Comparison of ENCODE assay signal across 8 mouse cellular contexts in the genomic region with DNA sequence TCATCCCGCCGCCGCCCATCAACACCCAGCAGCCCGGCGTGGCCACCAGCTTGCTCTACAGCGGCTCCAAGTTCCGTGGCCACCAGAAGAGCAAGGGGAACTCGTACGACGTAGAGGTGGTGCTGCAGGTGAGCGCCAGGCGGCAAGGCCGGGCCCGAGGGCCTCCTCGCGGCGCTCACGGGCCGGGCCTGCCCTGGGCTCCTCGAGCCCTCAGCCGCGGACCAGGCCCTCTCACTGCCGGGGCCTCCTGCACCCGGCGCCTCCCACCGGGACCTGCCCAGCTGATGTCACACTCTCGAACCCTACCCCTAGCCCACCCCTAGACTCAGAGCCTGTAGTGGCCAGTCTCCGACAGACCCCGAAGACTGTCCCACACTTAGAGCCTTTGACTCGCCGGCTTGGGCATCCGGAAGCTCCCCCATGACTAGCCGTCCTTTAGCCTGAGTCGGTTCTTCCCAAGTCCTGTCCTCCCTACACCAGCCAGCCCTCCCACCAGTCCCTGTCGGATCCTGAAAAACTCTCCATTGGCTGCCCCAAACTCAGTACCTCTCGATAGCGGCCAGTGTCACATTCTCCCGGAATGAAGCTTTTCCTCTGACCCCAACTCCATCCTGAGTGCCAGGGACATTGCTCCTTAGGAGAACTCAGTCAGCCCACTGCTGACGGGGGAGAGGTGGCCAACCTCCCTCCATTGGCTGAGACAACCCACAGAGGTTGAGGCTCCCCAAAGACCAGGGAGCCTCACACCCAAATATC. TPM values are rescaled to one million over a fixed set of nuclear protein-coding genes. Genes with fewer than 3 reads are reported as not detected.
DNase-seq lines count a peak whose midpoint lies in the region; ATAC-seq and TF ChIP-seq lines count a peak whose summit lies in the region.

Gene Atpaf2 (minus strand): TSS at position 741 of the 756 bp plus-strand sequence.

- peaks cover 6% of the 10 kb centered on the region for H3K4me1 ChIP-seq in testis, adult 2 months (ENCODE audit: control insufficient read depth, insufficient read depth, low read length)
- peaks cover 37% of the 10 kb centered on the region for H3K4me1 ChIP-seq in forebrain, embryonic 12.5 days
- peaks cover 12% of the 10 kb centered on the region for H3K4me1 ChIP-seq in midbrain, embryonic 14.5 days (ENCODE audit: control insufficient read depth, insufficient read depth, low read length)

- no peak for TF ChIP-seq CTCF in testis, adult 2 months (IDR thresholded peaks at IDR 0.05; ENCODE audit: control insufficient read depth, insufficient read depth, insufficient replicate concordance, low read depth, low read length)

- H3K27ac ChIP-seq in testis, adult 2 months (ENCODE audit: control insufficient read depth, insufficient read depth, low read depth, low read length) = peak within 1 kb of the TSS; percentile 96
- peak within 1 kb of the TSS; percentile 85 for H3K27ac ChIP-seq in forebrain, embryonic 12.5 days
- peak within 1 kb of the TSS; percentile 81 for H3K27ac ChIP-seq in midbrain, embryonic 14.5 days (replicated peaks; ENCODE audit: low read depth, low read length)

- peak within 1 kb of the TSS; percentile 88 for H3K4me2 ChIP-seq in forebrain, embryonic 12.5 days
- peak within 1 kb of the TSS; percentile 60 for H3K4me2 ChIP-seq in midbrain, embryonic 14.5 days (ENCODE audit: low read length)

- WGBS in forebrain, embryonic 12.5 days = under 1% methylated on average over 36 of the region's 39 CpGs
- 0% methylated on average over 39 of the region's 39 CpGs for WGBS in midbrain, embryonic 14.5 days

- peak within 1 kb of the TSS; percentile 93 for H3K9ac ChIP-seq in forebrain, embryonic 12.5 days
- H3K9ac ChIP-seq in midbrain, embryonic 14.5 days (replicated peaks; ENCODE audit: low read length) = peak within 1 kb of the TSS; percentile 83

- DNase-seq in testis, postnatal 14 days (ENCODE audit: low spot score) = no peak
- DNase-seq in adrenal gland, postnatal 14 days = peak; percentile 62
- peak; percentile 44 for DNase-seq in heart, postnatal 4 days
- peak; percentile 39 for DNase-seq in left cerebral cortex, postnatal 4 days
- DNase-seq in midbrain, embryonic 14.5 days = no peak
- no peak for DNase-seq in spleen, adult 18-20 months

- peak within 1 kb of the TSS; percentile 97 for H3K4me3 ChIP-seq in testis, adult 2 months (ENCODE audit: control insufficient read depth, low read depth, low read length)
- H3K4me3 ChIP-seq in forebrain, embryonic 12.5 days (replicated peaks) = peak within 1 kb of the TSS; percentile 88
- H3K4me3 ChIP-seq in midbrain, embryonic 14.5 days (replicated peaks; ENCODE audit: low read depth, low read length) = peak within 1 kb of the TSS; percentile 91

- H3K36me3 ChIP-seq in testis, adult 2 months (ENCODE audit: control insufficient read depth, insufficient read depth, low read length) = no peaks in the 10 kb centered on the region
- H3K36me3 ChIP-seq in forebrain, embryonic 12.5 days (replicated peaks) = no peaks in the 10 kb centered on the region
- no peaks in the 10 kb centered on the region for H3K36me3 ChIP-seq in midbrain, embryonic 14.5 days (ENCODE audit: control insufficient read depth, insufficient read depth, low read length)

- no peaks in the 10 kb centered on the region for H3K9me3 ChIP-seq in forebrain, embryonic 12.5 days
- H3K9me3 ChIP-seq in midbrain, embryonic 14.5 days (ENCODE audit: control insufficient read depth, low read length) = no peaks in the 10 kb centered on the region

- no peaks in the 10 kb centered on the region for H3K27me3 ChIP-seq in testis, adult 2 months (ENCODE audit: control insufficient read depth, insufficient read depth, low read length)
- H3K27me3 ChIP-seq in forebrain, embryonic 12.5 days = no peaks in the 10 kb centered on the region
- no peaks in the 10 kb centered on the region for H3K27me3 ChIP-seq in midbrain, embryonic 14.5 days (ENCODE audit: control insufficient read depth, insufficient read depth, low read length)

- TF ChIP-seq POLR2A in testis, adult 2 months (IDR thresholded peaks at IDR 0.05; ENCODE audit: control insufficient read depth, low read depth, low read length) = 0 out of 2 replicates have a peak, but pooled peaks have one; percentile 7

- ATAC-seq in forebrain, embryonic 12.5 days (ENCODE audit: low FRiP score) = peak; percentile 39
- ATAC-seq in midbrain, embryonic 14.5 days (ENCODE audit: low FRiP score, low TSS enrichment) = peak; percentile 46

- intact Hi-C loops in left cerebral cortex, postnatal 4 days (cut with DNase I) = loop anchor here (10.0 kb wide), 4 partner anchors 113 to 533 kb away; partner anchors contain the start of gene Rai1

RNA-seq across cellular contexts. Expression of gene Atpaf2, which starts in this region (rescaled TPM):
- polyA plus RNA-seq in testis, adult 2 months (2012; rRNA removed) = 83.6 and 87.7 TPM in 2 replicates
- 103 and 111 TPM in 2 replicates for total RNA-seq in adrenal gland, postnatal 14 days (2021)
- polyA plus RNA-seq in forebrain, embryonic 12.5 days (2016; fragmentation: Nextera tagmentation; extraction: Ambion mirVana) = 39.7 and 41.7 TPM in 2 replicates
- total RNA-seq in heart, postnatal 4 days (2021) = 10 to 100 TPM; 48.5 to 50.1 TPM
- total RNA-seq in left cerebral cortex, postnatal 4 days (2021) = 10 to 100 TPM; 28.9 to 30.5 TPM
- 38.8 and 42.5 TPM in 2 replicates for polyA plus RNA-seq in midbrain, embryonic 14.5 days (2014; fragmentation: Nextera tagmentation; extraction: Ambion mirVana)

Comparison
In these comparisons a context has a peak if more than half of its experiments do, and no peak if none do; other contexts are left out.
1. DNase-seq: peak in adrenal gland, postnatal 14 days (single experiment), heart, postnatal 4 days (single experiment) and left cerebral cortex, postnatal 4 days (single experiment); none in testis, postnatal 14 days (single experiment), midbrain, embryonic 14.5 days (single experiment) and spleen, adult 18-20 months (0 of 2).
2. Peak in every context shown above with its lines, with median percentiles within 50 percentile points of each other: H3K27ac ChIP-seq and H3K4me3 ChIP-seq.